Mouse (Mus musculus): ENCODE results near the gene Scn3a. TPM values are rescaled to one million over a fixed set of nuclear protein-coding genes. Genes with fewer than 3 reads are reported as not detected.

Gene Scn3a
- polyA plus RNA-seq, 1 experiment from 2014 or later = 0.91 TPM

DNA sequence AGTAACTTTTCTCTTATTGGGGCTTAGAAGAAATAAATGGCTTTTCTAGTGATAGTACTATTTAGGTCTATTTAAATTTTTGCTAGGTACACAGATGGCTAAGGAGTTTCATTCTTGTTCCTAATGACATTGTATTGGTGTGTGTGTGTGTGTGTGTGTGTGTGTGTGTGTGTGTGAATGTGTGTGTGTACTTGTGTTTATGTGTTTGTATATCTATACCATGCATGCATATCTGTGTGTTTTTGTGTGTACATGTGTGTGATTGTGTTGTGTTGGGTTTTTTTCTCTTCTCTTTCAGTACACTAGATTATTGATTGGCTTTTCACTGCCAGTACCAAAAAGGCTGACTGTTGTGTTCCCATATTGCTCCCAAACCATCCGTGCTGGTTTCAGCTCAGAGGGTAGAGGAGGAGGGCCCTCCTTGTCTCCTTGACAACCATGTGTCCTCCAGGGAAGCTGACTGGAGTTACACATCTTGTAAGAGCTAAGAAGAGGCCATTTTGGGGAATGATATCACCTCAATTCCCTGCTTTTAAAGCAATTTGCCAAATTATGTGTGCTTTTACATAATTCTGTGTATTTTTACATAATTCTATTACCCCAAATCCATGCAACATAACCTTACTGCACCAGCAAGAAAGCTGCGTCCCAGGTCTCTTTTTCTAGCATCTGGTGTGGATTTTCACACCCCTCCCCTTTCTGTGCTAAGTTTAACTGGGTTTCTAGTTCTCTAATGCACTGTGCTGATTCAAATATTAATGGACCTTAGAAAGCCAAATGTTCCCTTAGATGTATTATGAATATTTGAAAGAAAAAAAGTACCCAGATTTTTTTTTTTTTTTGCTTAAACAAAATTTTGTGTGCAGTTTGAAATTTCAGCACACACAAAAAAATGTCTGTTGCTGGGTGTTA is 116.7 kb downstream of the Scn3a start:
- WGBS = 54% methylated on average over 2 of the region's 2 CpGs
- no peak overlapping the region for H3K4me2 ChIP-seq (ENCODE audit: low read length)
- H3K27ac ChIP-seq (replicated peaks in 1 of 2; ENCODE audit: control insufficient read depth in 1 of 2, insufficient read depth in 1 of 2, low read depth in 2 of 2, low read length in 2 of 2) = no peak overlapping the region
- no peaks in the 10 kb centered on the region for H3K36me3 ChIP-seq (ENCODE audit: control insufficient read depth, insufficient read depth, low read length)
- no peaks in the 10 kb centered on the region for H3K27me3 ChIP-seq (ENCODE audit: control insufficient read depth, insufficient read depth, low read length)
- no peak overlapping the region for H3K4me3 ChIP-seq (ENCODE audit: control insufficient read depth in 1 of 2, insufficient read depth in 1 of 2, low read depth in 1 of 2, low read length in 2 of 2)
- ATAC-seq (ENCODE audit: insufficient number of reproducible peaks, insufficient read depth, low FRiP score, low read depth) = no peak
- no peak overlapping the region for H3K9ac ChIP-seq (ENCODE audit: low read length)
- no peaks in the 10 kb centered on the region for H3K4me1 ChIP-seq (ENCODE audit: control insufficient read depth in 2 of 2, insufficient read depth in 2 of 2, low read length in 2 of 2)
- no peaks in the 10 kb centered on the region for H3K9me3 ChIP-seq (ENCODE audit: control insufficient read depth, low read length)

DNA sequence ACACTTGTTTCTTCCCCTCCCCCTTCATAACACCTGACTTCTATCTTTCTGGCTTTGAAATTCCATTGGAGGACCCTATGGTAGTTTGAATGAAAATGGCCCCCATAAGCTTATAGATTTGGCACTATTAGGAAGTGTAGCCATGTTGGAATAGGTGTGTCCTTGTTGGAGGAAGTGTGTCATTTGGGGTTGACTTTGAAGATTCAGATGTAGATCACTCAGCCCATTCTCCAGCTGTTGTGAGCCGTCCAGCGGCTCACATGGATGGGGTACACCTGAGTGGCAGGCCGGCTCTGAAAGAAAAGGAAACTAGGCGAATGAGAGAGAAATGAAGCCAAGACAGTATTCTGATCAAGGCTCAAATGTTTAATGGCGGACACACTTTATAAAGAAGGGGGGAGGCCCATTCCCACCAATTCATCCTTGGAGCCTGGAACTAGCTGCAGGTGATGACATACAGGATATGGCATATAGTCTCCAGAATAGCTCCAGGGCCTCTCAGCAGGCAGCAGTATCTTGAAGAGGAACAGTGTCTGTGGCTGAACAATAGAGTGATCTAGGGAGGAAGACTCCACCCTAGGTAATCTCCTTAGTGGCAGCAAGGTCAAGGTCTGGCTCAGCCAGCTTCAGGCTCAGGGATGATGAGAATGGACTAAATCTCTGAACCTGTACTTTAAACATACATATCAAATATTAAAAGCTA is 118.2 kb downstream of the Scn3a start:
- Histone ChIP-seq H3K36me3 (ENCODE audit: control insufficient read depth, insufficient read depth, low read length) (no peaks in the 10 kb centered on the region), H3K27ac (replicated peaks in 1 of 2; ENCODE audit: control insufficient read depth in 1 of 2, insufficient read depth in 1 of 2, low read depth in 2 of 2, low read length in 2 of 2) (peak overlapping the region in 1 of 2 experiments; percentile 20; a peak in 1 of 4 replicates), H3K9me3 (ENCODE audit: control insufficient read depth, low read length) (no peaks in the 10 kb centered on the region), H3K4me3 (ENCODE audit: control insufficient read depth in 1 of 2, insufficient read depth in 1 of 2, low read depth in 1 of 2, low read length in 2 of 2) (no peak overlapping the region), H3K27me3 (ENCODE audit: control insufficient read depth, insufficient read depth, low read length) (no peaks in the 10 kb centered on the region), H3K4me2 (ENCODE audit: low read length) (no peak overlapping the region), H3K4me1 (ENCODE audit: control insufficient read depth in 2 of 2, insufficient read depth in 2 of 2, low read length in 2 of 2) (no peaks in the 10 kb centered on the region), H3K9ac (ENCODE audit: low read length) (no peak overlapping the region)
- no peak for ATAC-seq (ENCODE audit: insufficient number of reproducible peaks, insufficient read depth, low FRiP score, low read depth)
- WGBS = 81% methylated on average over 5 of the region's 5 CpGs

DNA sequence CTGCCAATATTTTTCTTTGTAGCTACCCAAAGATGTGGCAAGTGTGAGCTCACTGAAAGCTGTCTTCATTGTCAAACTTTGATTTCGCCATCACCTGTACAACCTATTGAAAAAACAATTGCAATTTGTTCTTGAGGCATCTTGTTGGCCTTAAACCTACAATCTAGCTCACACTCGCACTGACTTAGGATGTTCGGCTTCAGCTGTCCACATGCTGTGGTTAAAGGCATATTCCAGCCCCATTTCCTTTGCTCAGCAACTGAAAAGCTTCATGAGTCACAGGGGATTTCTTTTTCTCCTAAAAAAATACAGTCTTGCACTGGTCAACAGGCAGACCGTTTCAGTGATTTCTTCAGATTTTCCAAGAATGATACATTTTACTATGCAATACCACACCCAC is 124.3 kb downstream of the Scn3a start:
- no peaks in the 10 kb centered on the region for H3K9me3 ChIP-seq (ENCODE audit: control insufficient read depth, low read length)
- no peak overlapping the region for H3K4me3 ChIP-seq (ENCODE audit: control insufficient read depth in 1 of 2, insufficient read depth in 1 of 2, low read depth in 1 of 2, low read length in 2 of 2)
- ATAC-seq (ENCODE audit: insufficient number of reproducible peaks, insufficient read depth, low FRiP score, low read depth) = no peak
- no peak overlapping the region for H3K4me2 ChIP-seq (ENCODE audit: low read length)
- 79% methylated on average over 4 of the region's 4 CpGs for WGBS
- no peak overlapping the region for H3K9ac ChIP-seq (ENCODE audit: low read length)
- peaks cover 5 to 12% of the 10 kb centered on the region in 2 experiments for H3K4me1 ChIP-seq (ENCODE audit: control insufficient read depth in 2 of 2, insufficient read depth in 2 of 2, low read length in 2 of 2)
- no peaks in the 10 kb centered on the region for H3K27me3 ChIP-seq (ENCODE audit: control insufficient read depth, insufficient read depth, low read length)
- no peak overlapping the region for H3K27ac ChIP-seq (replicated peaks in 1 of 2; ENCODE audit: control insufficient read depth in 1 of 2, insufficient read depth in 1 of 2, low read depth in 2 of 2, low read length in 2 of 2)
- H3K36me3 ChIP-seq (ENCODE audit: control insufficient read depth, insufficient read depth, low read length) = no peaks in the 10 kb centered on the region

GRCm38 (mm10) chr2:65441566-65441965 is 125.9 kb downstream of the Scn3a start:
- H3K4me2 ChIP-seq (ENCODE audit: low read length) = peak overlapping the region; percentile 42; the same call in 1 of the 2 replicates
- H3K4me3 ChIP-seq (ENCODE audit: control insufficient read depth in 1 of 2, insufficient read depth in 1 of 2, low read depth in 1 of 2, low read length in 2 of 2) = no peak overlapping the region
- 14% methylated on average over 5 of the region's 5 CpGs for WGBS
- H3K4me1 ChIP-seq (ENCODE audit: control insufficient read depth in 2 of 2, insufficient read depth in 2 of 2, low read length in 2 of 2) = peaks cover 5 to 12% of the 10 kb centered on the region in 2 experiments
- H3K36me3 ChIP-seq (ENCODE audit: control insufficient read depth, insufficient read depth, low read length) = no peaks in the 10 kb centered on the region
- H3K9me3 ChIP-seq (ENCODE audit: control insufficient read depth, low read length) = no peaks in the 10 kb centered on the region
- H3K9ac ChIP-seq (ENCODE audit: low read length) = no peak overlapping the region
- no peak for ATAC-seq (ENCODE audit: insufficient number of reproducible peaks, insufficient read depth, low FRiP score, low read depth)
- no peaks in the 10 kb centered on the region for H3K27me3 ChIP-seq (ENCODE audit: control insufficient read depth, insufficient read depth, low read length)
- peak overlapping the region in 1 of 2 experiments; percentile 37; a peak in 2 of 4 replicates for H3K27ac ChIP-seq (replicated peaks in 1 of 2; ENCODE audit: control insufficient read depth in 1 of 2, insufficient read depth in 1 of 2, low read depth in 2 of 2, low read length in 2 of 2)

- ATAC-seq (ENCODE audit: insufficient number of reproducible peaks, insufficient read depth, low FRiP score, low read depth) = no peak
- Histone ChIP-seq H3K4me3 (ENCODE audit: control insufficient read depth in 1 of 2, insufficient read depth in 1 of 2, low read depth in 1 of 2, low read length in 2 of 2) (no peak overlapping the region), H3K9me3 (ENCODE audit: control insufficient read depth, low read length) (no peaks in the 10 kb centered on the region), H3K9ac (ENCODE audit: low read length) (no peak overlapping the region), H3K4me2 (ENCODE audit: low read length) (peak overlapping the region; percentile 42; the same call in 1 of the 2 replicates), H3K27ac (replicated peaks in 1 of 2; ENCODE audit: control insufficient read depth in 1 of 2, insufficient read depth in 1 of 2, low read depth in 2 of 2, low read length in 2 of 2) (no peak overlapping the region), H3K4me1 (ENCODE audit: control insufficient read depth in 2 of 2, insufficient read depth in 2 of 2, low read length in 2 of 2) (peaks cover 5 to 12% of the 10 kb centered on the region in 2 experiments), H3K27me3 (ENCODE audit: control insufficient read depth, insufficient read depth, low read length) (no peaks in the 10 kb centered on the region), H3K36me3 (ENCODE audit: control insufficient read depth, insufficient read depth, low read length) (no peaks in the 10 kb centered on the region)
- WGBS = 71% methylated on average over 6 of the region's 6 CpGs
Observed at GRCm38 (mm10) chr2:65441110-65441509, 126.3 kb downstream of the Scn3a start.

- H3K4me3 ChIP-seq (ENCODE audit: control insufficient read depth in 1 of 2, insufficient read depth in 1 of 2, low read depth in 1 of 2, low read length in 2 of 2) = no peak overlapping the region
- ATAC-seq (ENCODE audit: insufficient number of reproducible peaks, insufficient read depth, low FRiP score, low read depth) = no peak
- H3K4me2 ChIP-seq (ENCODE audit: low read length) = no peak overlapping the region
- H3K36me3 ChIP-seq (ENCODE audit: control insufficient read depth, insufficient read depth, low read length) = no peaks in the 10 kb centered on the region
- 80% methylated on average over 1 of the region's 1 CpGs for WGBS
- H3K9ac ChIP-seq (ENCODE audit: low read length) = no peak overlapping the region
- H3K27ac ChIP-seq (replicated peaks in 1 of 2; ENCODE audit: control insufficient read depth in 1 of 2, insufficient read depth in 1 of 2, low read depth in 2 of 2, low read length in 2 of 2) = no peak overlapping the region
- H3K9me3 ChIP-seq (ENCODE audit: control insufficient read depth, low read length) = no peaks in the 10 kb centered on the region
- peaks cover 5 to 9% of the 10 kb centered on the region in 2 experiments for H3K4me1 ChIP-seq (ENCODE audit: control insufficient read depth in 2 of 2, insufficient read depth in 2 of 2, low read length in 2 of 2)
- H3K27me3 ChIP-seq (ENCODE audit: control insufficient read depth, insufficient read depth, low read length) = no peaks in the 10 kb centered on the region
Observed at GRCm38 (mm10) chr2:65436917-65437316, 130.5 kb downstream of the Scn3a start.

DNA sequence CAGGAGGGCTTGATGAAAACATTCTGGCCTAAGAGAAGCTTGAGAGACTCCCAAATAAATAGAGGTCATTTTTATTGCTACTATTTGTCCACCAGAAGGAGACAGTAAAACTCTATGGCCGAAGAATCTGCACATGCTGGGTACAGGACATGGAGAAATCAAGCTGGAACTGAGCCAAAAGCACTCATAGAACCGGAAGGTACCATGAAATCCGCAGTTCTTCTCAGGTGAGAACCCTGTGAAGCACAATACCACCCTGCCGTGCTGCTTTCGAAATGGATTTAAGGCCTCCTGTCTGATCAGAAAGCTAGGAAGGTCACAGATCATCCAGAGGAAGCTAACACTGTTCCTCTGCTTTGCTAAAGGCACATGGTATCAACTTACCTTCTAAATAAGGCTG is 143.9 kb downstream of the Scn3a start:
- Histone ChIP-seq H3K27me3 (ENCODE audit: control insufficient read depth, insufficient read depth, low read length) (no peaks in the 10 kb centered on the region), H3K9me3 (ENCODE audit: control insufficient read depth, low read length) (no peaks in the 10 kb centered on the region), H3K4me1 (ENCODE audit: control insufficient read depth in 2 of 2, insufficient read depth in 2 of 2, low read length in 2 of 2) (peaks cover 0 to 3% of the 10 kb centered on the region in 2 experiments; a peak in 1 of 4 replicates), H3K9ac (ENCODE audit: low read length) (no peak overlapping the region), H3K36me3 (ENCODE audit: control insufficient read depth, insufficient read depth, low read length) (no peaks in the 10 kb centered on the region), H3K4me2 (ENCODE audit: low read length) (no peak overlapping the region), H3K27ac (replicated peaks in 1 of 2; ENCODE audit: control insufficient read depth in 1 of 2, insufficient read depth in 1 of 2, low read depth in 2 of 2, low read length in 2 of 2) (no peak overlapping the region), H3K4me3 (ENCODE audit: control insufficient read depth in 1 of 2, insufficient read depth in 1 of 2, low read depth in 1 of 2, low read length in 2 of 2) (no peak overlapping the region)
- WGBS = 65% methylated on average over 5 of the region's 5 CpGs
- no peak for ATAC-seq (ENCODE audit: insufficient number of reproducible peaks, insufficient read depth, low FRiP score, low read depth)

All from heart, embryonic 14.5 days (tissue).